Mouse (Mus musculus): ENCODE data around the gene Gabbr2. TPM values are rescaled to one million over a fixed set of nuclear protein-coding genes. Genes with fewer than 3 reads are reported as not detected.

Gabbr2 gene
- polyA plus RNA-seq, 1 experiment from 2014 or later = 0.17 TPM

DNA sequence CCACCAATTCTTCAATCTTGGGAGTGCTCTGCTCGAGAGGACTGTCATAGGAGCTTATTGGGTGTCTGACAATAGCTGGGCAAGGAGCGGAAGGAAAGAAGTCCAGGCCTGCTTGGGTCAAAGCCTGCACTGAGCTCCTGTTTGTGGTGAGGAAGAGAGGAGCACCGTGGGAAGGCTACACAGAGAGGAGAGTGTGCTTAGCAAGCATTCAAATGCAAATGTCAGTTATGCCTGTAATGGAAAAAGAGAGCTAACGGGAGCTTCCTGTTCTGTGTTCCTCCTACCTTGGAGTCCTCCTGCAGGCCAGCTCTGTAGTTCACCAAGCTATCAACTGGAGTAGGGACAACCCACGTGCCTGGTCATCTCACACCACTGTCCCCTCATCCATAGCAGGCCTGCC lies 180.5 kb downstream of the Gabbr2 start:
- H3K36me3 ChIP-seq (ENCODE audit: control insufficient read depth, insufficient read depth, low read length) = no peaks in the 10 kb centered on the region
- H3K27ac ChIP-seq (ENCODE audit: low read length) = no peak overlapping the region
- H3K4me2 ChIP-seq (ENCODE audit: low read depth, low read length) = no peak overlapping the region
- no peak overlapping the region for H3K9ac ChIP-seq (ENCODE audit: low read depth, low read length)
- 79% methylated on average over 5 of the region's 5 CpGs for WGBS
- H3K9me3 ChIP-seq (ENCODE audit: control insufficient read depth, low read length) = no peaks in the 10 kb centered on the region
- no peak for ATAC-seq
- no peaks in the 10 kb centered on the region for H3K27me3 ChIP-seq (replicated peaks; ENCODE audit: control insufficient read depth, insufficient read depth, low read length)
- H3K4me3 ChIP-seq (ENCODE audit: low read length) = no peak overlapping the region
- H3K4me1 ChIP-seq (ENCODE audit: control insufficient read depth, insufficient read depth, low read length) = no peaks in the 10 kb centered on the region

DNA sequence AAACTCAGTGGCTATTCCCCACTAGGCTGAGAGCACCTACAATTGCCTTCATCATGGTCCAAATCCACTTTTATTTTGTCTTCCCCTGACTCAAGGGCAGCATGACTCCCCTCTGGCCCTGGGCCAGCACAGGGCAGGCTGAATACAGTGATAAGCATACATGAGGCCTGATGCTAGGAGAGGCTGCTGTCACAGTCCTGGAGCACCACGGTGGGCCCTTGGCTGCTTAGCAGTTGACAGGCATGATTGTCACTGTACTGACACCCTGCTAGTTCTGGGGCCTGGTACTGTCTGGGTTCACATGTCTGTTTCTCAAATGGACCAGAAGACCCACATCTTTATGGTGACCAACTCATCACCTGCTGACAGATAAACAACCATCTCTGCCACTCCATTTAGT lies 184.8 kb downstream of the Gabbr2 start:
- H3K4me1 ChIP-seq (ENCODE audit: control insufficient read depth, insufficient read depth, low read length) = no peaks in the 10 kb centered on the region
- ATAC-seq = no peak
- no peaks in the 10 kb centered on the region for H3K36me3 ChIP-seq (ENCODE audit: control insufficient read depth, insufficient read depth, low read length)
- no peaks in the 10 kb centered on the region for H3K27me3 ChIP-seq (replicated peaks; ENCODE audit: control insufficient read depth, insufficient read depth, low read length)
- H3K9me3 ChIP-seq (ENCODE audit: control insufficient read depth, low read length) = no peaks in the 10 kb centered on the region
- H3K27ac ChIP-seq (ENCODE audit: low read length) = no peak overlapping the region
- no peak overlapping the region for H3K9ac ChIP-seq (ENCODE audit: low read depth, low read length)
- 81% methylated on average over 1 of the region's 1 CpGs for WGBS
- no peak overlapping the region for H3K4me2 ChIP-seq (ENCODE audit: low read depth, low read length)
- no peak overlapping the region for H3K4me3 ChIP-seq (ENCODE audit: low read length)

DNA sequence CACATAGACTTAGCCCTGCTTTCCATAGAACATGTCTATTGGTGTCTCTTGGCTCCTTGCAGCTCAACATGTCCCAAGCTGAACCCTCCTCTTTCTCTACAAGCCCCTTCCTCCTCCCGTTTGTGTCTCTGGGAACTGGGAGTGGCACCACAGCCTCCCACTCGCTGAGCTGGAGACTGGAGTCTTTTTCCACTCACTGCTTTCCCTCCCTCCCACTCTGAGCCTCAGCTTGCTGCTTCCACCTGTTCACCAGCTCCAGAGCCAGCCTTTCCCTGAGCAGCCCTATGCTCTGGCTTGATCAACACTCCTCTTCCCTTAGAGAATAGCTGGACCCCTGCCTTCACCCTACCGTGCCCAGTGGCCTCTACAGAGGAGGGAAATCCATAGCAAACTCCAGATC lies 185.8 kb downstream of the Gabbr2 start:
- ATAC-seq = no peak
- no peak overlapping the region for H3K4me2 ChIP-seq (ENCODE audit: low read depth, low read length)
- no peak overlapping the region for H3K9ac ChIP-seq (ENCODE audit: low read depth, low read length)
- no peak overlapping the region for H3K27ac ChIP-seq (ENCODE audit: low read length)
- no peak overlapping the region for H3K4me3 ChIP-seq (ENCODE audit: low read length)
- no peaks in the 10 kb centered on the region for H3K9me3 ChIP-seq (ENCODE audit: control insufficient read depth, low read length)
- H3K36me3 ChIP-seq (ENCODE audit: control insufficient read depth, insufficient read depth, low read length) = no peaks in the 10 kb centered on the region
- WGBS = 43% methylated on average over 3 of the region's 3 CpGs
- no peaks in the 10 kb centered on the region for H3K4me1 ChIP-seq (ENCODE audit: control insufficient read depth, insufficient read depth, low read length)
- H3K27me3 ChIP-seq (replicated peaks; ENCODE audit: control insufficient read depth, insufficient read depth, low read length) = no peaks in the 10 kb centered on the region

DNA sequence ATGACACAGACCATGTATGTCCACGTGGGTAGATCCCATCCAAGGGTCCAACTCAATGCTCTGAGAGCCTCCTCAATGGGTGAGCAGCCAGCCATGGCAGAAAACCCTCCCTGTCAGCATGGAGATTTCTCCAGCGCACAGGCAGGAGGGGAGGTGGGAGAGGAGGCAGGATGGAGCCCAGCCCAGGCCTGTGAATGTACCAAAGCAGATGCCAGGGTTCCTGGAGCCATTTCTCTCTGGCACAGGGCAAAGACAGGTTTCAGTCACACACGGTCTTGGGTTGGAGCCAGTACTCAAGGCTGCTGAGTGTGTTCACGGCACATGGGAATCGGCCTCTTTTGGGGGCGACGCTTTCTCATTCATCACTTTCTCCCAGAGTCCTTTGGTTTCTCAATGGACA lies 189.3 kb downstream of the Gabbr2 start:
- H3K9ac ChIP-seq (ENCODE audit: low read depth, low read length) = no peak overlapping the region
- WGBS = 88% methylated on average over 7 of the region's 7 CpGs
- no peak overlapping the region for H3K4me2 ChIP-seq (ENCODE audit: low read depth, low read length)
- no peaks in the 10 kb centered on the region for H3K27me3 ChIP-seq (replicated peaks; ENCODE audit: control insufficient read depth, insufficient read depth, low read length)
- H3K9me3 ChIP-seq (ENCODE audit: control insufficient read depth, low read length) = no peaks in the 10 kb centered on the region
- H3K27ac ChIP-seq (ENCODE audit: low read length) = no peak overlapping the region
- H3K36me3 ChIP-seq (ENCODE audit: control insufficient read depth, insufficient read depth, low read length) = no peaks in the 10 kb centered on the region
- H3K4me3 ChIP-seq (ENCODE audit: low read length) = no peak overlapping the region
- no peaks in the 10 kb centered on the region for H3K4me1 ChIP-seq (ENCODE audit: control insufficient read depth, insufficient read depth, low read length)
- ATAC-seq = no peak

DNA sequence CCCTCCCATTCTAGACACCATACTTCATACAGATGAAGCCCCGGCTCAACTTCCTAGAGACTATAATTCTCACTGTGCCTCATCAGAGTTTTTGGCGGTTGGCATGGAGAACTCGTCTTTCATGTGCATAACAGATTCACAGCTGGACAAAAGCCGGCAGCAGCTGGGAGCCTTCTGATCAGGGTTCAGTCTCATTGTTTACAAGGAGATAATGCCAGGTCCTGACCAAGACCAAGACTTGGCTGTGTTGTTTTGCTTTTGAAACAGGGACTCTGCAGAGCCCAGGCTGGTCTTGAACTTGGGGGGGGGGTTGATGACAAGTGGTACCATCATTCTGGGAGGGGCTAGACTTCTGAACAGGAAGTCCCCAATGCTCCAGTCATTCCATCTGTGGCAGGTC lies 191.8 kb downstream of the Gabbr2 start:
- Histone ChIP-seq H3K36me3 (ENCODE audit: control insufficient read depth, insufficient read depth, low read length) (no peaks in the 10 kb centered on the region), H3K4me1 (ENCODE audit: control insufficient read depth, insufficient read depth, low read length) (no peaks in the 10 kb centered on the region), H3K9ac (ENCODE audit: low read depth, low read length) (no peak overlapping the region), H3K4me2 (ENCODE audit: low read depth, low read length) (no peak overlapping the region), H3K27me3 (replicated peaks; ENCODE audit: control insufficient read depth, insufficient read depth, low read length) (no peaks in the 10 kb centered on the region), H3K9me3 (ENCODE audit: control insufficient read depth, low read length) (no peaks in the 10 kb centered on the region), H3K27ac (ENCODE audit: low read length) (no peak overlapping the region), H3K4me3 (ENCODE audit: low read length) (no peak overlapping the region)
- no peak for ATAC-seq
- whole genome bisulfite sequencing = 35% methylated on average over 4 of the region's 4 CpGs

DNA sequence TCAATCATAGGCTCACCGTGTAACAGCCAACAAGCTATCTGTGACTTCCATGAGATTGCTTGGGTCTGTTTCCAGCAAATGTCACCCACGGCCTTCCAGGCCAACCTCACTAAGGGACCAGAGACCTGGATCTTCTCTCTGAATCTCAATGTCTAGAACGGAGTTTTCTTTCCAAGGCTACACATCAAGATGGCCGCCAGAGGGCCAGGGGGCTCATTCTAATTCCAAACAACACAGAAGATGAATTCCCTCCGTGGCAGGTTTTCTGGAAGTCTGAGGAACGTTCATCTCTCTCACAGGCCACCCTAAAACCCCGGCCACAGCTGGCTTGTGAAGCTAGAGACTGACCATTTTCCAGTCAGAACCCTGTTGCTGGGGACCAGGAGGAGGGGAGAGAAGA lies 196.0 kb downstream of the Gabbr2 start:
- Histone ChIP-seq H3K9me3 (ENCODE audit: control insufficient read depth, low read length) (no peaks in the 10 kb centered on the region), H3K4me1 (ENCODE audit: control insufficient read depth, insufficient read depth, low read length) (no peaks in the 10 kb centered on the region), H3K36me3 (ENCODE audit: control insufficient read depth, insufficient read depth, low read length) (no peaks in the 10 kb centered on the region), H3K27ac (ENCODE audit: low read length) (no peak overlapping the region), H3K4me2 (ENCODE audit: low read depth, low read length) (no peak overlapping the region), H3K9ac (ENCODE audit: low read depth, low read length) (no peak overlapping the region), H3K27me3 (replicated peaks; ENCODE audit: control insufficient read depth, insufficient read depth, low read length) (no peaks in the 10 kb centered on the region), H3K4me3 (ENCODE audit: low read length) (no peak overlapping the region)
- no peak for ATAC-seq
- 52% methylated on average over 7 of the region's 7 CpGs for WGBS

DNA sequence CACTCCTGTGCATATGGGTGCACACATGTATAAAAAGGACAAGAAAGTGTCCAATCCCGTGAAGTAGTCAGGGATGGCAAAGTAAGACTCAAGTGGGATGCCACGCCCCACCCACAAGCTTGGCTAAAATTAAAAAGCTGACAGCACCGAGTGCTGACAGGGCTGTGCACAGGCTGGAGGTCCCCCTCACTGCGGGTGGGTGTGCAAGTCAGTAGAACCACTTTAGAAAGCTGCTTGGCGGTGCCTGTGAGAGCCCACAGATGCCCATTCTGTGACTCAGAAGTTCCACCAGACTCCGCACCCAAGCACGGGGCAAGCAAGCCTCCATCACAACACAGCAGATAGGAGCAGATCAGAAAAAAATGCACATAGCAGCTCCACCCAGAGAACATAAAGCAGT lies 197.1 kb downstream of the Gabbr2 start:
- Histone ChIP-seq H3K4me2 (ENCODE audit: low read depth, low read length) (no peak overlapping the region), H3K4me1 (ENCODE audit: control insufficient read depth, insufficient read depth, low read length) (no peaks in the 10 kb centered on the region), H3K27me3 (replicated peaks; ENCODE audit: control insufficient read depth, insufficient read depth, low read length) (no peaks in the 10 kb centered on the region), H3K4me3 (ENCODE audit: low read length) (no peak overlapping the region), H3K36me3 (ENCODE audit: control insufficient read depth, insufficient read depth, low read length) (no peaks in the 10 kb centered on the region), H3K9ac (ENCODE audit: low read depth, low read length) (no peak overlapping the region), H3K9me3 (ENCODE audit: control insufficient read depth, low read length) (no peaks in the 10 kb centered on the region), H3K27ac (ENCODE audit: low read length) (no peak overlapping the region)
- WGBS = 76% methylated on average over 7 of the region's 7 CpGs
- no peak for ATAC-seq

DNA sequence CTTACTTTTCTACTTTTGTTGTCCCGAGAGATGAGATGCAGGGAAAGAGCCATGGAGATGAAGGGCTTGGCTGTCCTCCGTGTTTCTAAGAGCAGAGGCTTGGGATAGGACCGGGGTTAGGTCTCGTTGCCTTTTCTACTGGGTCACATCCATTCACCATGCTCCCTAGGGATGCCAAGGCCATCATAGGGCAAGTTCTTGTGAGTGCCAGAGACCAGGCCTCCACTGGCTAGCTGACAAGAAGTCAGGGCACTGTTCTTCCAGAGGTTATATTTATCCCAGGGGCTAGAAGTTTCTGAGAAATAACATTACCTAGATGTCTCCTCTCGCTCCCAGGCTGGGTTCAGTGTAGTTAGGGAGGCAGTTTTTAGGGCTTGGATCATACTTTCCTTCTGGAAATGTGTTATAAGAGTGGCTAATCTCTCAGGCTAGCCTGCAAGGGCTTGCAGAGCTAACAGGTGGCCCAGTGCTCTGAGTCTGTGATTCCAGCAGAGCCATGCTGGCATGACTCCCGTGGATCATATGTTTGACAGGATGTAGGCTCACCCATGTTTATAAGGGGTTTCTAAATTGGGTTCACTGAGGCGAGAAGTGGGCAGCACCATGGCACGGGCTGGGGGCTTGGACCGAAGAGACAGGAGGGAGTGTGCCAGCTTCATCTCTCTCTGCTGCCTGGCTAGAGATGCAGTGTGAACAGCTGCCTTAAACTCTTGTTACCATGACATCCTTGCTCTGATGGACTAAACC lies 199.2 kb downstream of the Gabbr2 start:
- Histone ChIP-seq H3K4me3 (ENCODE audit: low read length) (no peak overlapping the region), H3K9ac (ENCODE audit: low read depth, low read length) (no peak overlapping the region), H3K4me2 (ENCODE audit: low read depth, low read length) (no peak overlapping the region), H3K4me1 (ENCODE audit: control insufficient read depth, insufficient read depth, low read length) (no peaks in the 10 kb centered on the region), H3K27me3 (replicated peaks; ENCODE audit: control insufficient read depth, insufficient read depth, low read length) (no peaks in the 10 kb centered on the region), H3K27ac (ENCODE audit: low read length) (no peak overlapping the region), H3K9me3 (ENCODE audit: control insufficient read depth, low read length) (no peaks in the 10 kb centered on the region), H3K36me3 (ENCODE audit: control insufficient read depth, insufficient read depth, low read length) (no peaks in the 10 kb centered on the region)
- ATAC-seq = no peak
- WGBS = 89% methylated on average over 9 of the region's 9 CpGs

DNA sequence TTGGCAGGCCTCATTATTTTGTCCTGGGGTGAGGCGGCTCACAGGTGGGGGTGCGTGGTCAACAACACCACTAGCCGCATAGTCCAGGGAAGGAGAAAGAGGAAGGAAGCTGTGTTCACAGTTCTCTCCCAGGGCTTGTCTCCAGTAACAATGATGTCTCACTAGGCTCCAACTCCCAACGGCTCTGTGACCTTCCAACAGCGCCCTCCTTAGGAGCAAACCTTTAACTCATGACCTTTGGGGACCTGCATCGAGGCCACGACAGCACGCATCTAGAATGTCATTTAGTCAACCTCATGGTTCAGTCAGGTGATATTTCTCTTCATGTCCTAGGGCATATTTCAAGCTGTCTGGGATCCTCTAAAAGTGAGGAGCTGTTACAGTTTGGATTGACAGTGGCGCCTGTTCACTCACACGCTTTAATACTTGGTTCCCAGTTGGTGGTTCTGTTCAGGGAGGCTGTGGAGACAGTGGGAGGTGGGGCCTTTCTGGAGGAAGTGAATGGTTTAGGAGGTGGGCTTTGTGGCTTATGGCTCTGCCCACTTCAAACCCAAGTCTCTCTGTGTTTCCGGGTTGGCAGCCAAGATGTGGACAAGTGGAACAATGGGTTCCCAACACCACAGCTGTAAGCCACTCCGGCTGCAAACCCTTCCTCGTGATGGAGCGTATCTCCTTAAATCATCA lies 200.3 kb downstream of the Gabbr2 start:
- no peaks in the 10 kb centered on the region for H3K27me3 ChIP-seq (replicated peaks; ENCODE audit: control insufficient read depth, insufficient read depth, low read length)
- no peak overlapping the region for H3K4me2 ChIP-seq (ENCODE audit: low read depth, low read length)
- H3K4me3 ChIP-seq (ENCODE audit: low read length) = no peak overlapping the region
- no peak overlapping the region for H3K27ac ChIP-seq (ENCODE audit: low read length)
- H3K36me3 ChIP-seq (ENCODE audit: control insufficient read depth, insufficient read depth, low read length) = no peaks in the 10 kb centered on the region
- no peaks in the 10 kb centered on the region for H3K4me1 ChIP-seq (ENCODE audit: control insufficient read depth, insufficient read depth, low read length)
- H3K9ac ChIP-seq (ENCODE audit: low read depth, low read length) = no peak overlapping the region
- 80% methylated on average over 14 of the region's 14 CpGs for WGBS
- ATAC-seq = no peak
- H3K9me3 ChIP-seq (ENCODE audit: control insufficient read depth, low read length) = no peaks in the 10 kb centered on the region
